10 mouse cellular contexts compared by ENCODE assay signal in genomic region chr7:100309216-100309615, GRCm38 (mm10). TPM values are rescaled to one million over a fixed set of nuclear protein-coding genes. Genes with fewer than 3 reads are reported as not detected.
A peak's percentile ranks its signal among the peaks of the same experiment; 100 is the strongest.
DNase-seq lines count a peak whose midpoint lies in the region; ATAC-seq and TF ChIP-seq lines count a peak whose summit lies in the region.
"Had no signal": no experiment of that assay in that cellular context is flagged by ENCODE, and none has a peak within 500 bp of the region (broad histone marks: within the 10 kb centered on the region; RNA-seq: fewer than 3 reads in every experiment).

No protein-coding gene starts in this region.

- TF ChIP-seq CTCF in midbrain, postnatal 0 days (IDR thresholded peaks at IDR 0.05), result no peak

- no peak overlapping the region for H3K4me3 ChIP-seq in forebrain, embryonic 11.5 days (ENCODE audit: low read depth, low read length)
- H3K4me3 ChIP-seq in forebrain, embryonic 10.5 days, result no peak overlapping the region
- no peak overlapping the region for H3K4me3 ChIP-seq in lung, embryonic 15.5 days
- H3K4me3 ChIP-seq in hindbrain, embryonic 12.5 days, result no peak overlapping the region
- no peak overlapping the region for H3K4me3 ChIP-seq in midbrain, postnatal 0 days (ENCODE audit: low read depth, low read length)

- 92% methylated on average over 1 of the region's 1 CpGs for WGBS in forebrain, embryonic 11.5 days
- 87% methylated on average over 1 of the region's 1 CpGs for WGBS in forebrain, embryonic 10.5 days
- WGBS in lung, embryonic 15.5 days, result 46% methylated on average over 1 of the region's 1 CpGs
- 44% methylated on average over 1 of the region's 1 CpGs for WGBS in hindbrain, embryonic 12.5 days
- 40% methylated on average over 1 of the region's 1 CpGs for whole genome bisulfite sequencing in midbrain, postnatal 0 days

- H3K27me3 ChIP-seq in forebrain, embryonic 11.5 days (ENCODE audit: control insufficient read depth, insufficient read depth, low read length), result no peaks in the 10 kb centered on the region
- H3K27me3 ChIP-seq in forebrain, embryonic 10.5 days (ENCODE audit: poor library complexity, severe bottlenecking), result no peaks in the 10 kb centered on the region
- H3K27me3 ChIP-seq in lung, embryonic 15.5 days, result no peaks in the 10 kb centered on the region
- no peaks in the 10 kb centered on the region for H3K27me3 ChIP-seq in hindbrain, embryonic 12.5 days
- H3K27me3 ChIP-seq in midbrain, postnatal 0 days (ENCODE audit: insufficient read depth, low read length), result no peaks in the 10 kb centered on the region

- H3K9ac ChIP-seq in forebrain, embryonic 11.5 days (ENCODE audit: low read length), result no peak overlapping the region
- H3K9ac ChIP-seq in lung, embryonic 15.5 days, result no peak overlapping the region
- H3K9ac ChIP-seq in hindbrain, embryonic 12.5 days, result no peak overlapping the region
- H3K9ac ChIP-seq in midbrain, postnatal 0 days (replicated peaks; ENCODE audit: low read length, poor library complexity, severe bottlenecking), result no peak overlapping the region

- DNase-seq in forebrain, embryonic 11.5 days (ENCODE audit: low spot score), result peak; percentile 14
- DNase-seq in forebrain, embryonic 10.5 days (ENCODE audit: extremely low spot score, low spot score), result no peak
- no peak for DNase-seq in lung, postnatal 4 days
- DNase-seq in midbrain, postnatal 0 days (ENCODE audit: low spot score), result peak; percentile 47
- DNase-seq in ovary, adult 18-20 months (ENCODE audit: low spot score), result no peak
- DNase-seq: kidney, postnatal 36 days; lung, adult 18-20 months had no signal

- H3K27ac ChIP-seq in forebrain, embryonic 11.5 days (ENCODE audit: low read depth, low read length), result no peak overlapping the region
- H3K27ac ChIP-seq in forebrain, embryonic 10.5 days, result no peak overlapping the region
- peak overlapping the region; percentile 43 for H3K27ac ChIP-seq in lung, embryonic 15.5 days
- H3K27ac ChIP-seq in hindbrain, embryonic 12.5 days, result peak overlapping the region; percentile 82
- H3K27ac ChIP-seq in midbrain, postnatal 0 days (ENCODE audit: low read depth, low read length), result peak overlapping the region; percentile 78; the same call in 1 of the 2 replicates

- no peaks in the 10 kb centered on the region for H3K36me3 ChIP-seq in forebrain, embryonic 11.5 days (ENCODE audit: control insufficient read depth, insufficient read depth, low read length)
- H3K36me3 ChIP-seq in forebrain, embryonic 10.5 days (replicated peaks), result no peaks in the 10 kb centered on the region
- peaks cover 12% of the 10 kb centered on the region for H3K36me3 ChIP-seq in lung, embryonic 15.5 days
- 0 out of 2 replicates have a peak, but pooled peaks cover 3% of the 10 kb centered on the region for H3K36me3 ChIP-seq in hindbrain, embryonic 12.5 days
- H3K36me3 ChIP-seq in midbrain, postnatal 0 days (ENCODE audit: insufficient read depth, low read length), result no peaks in the 10 kb centered on the region

- peaks cover 3% of the 10 kb centered on the region; the same call in 1 of the 2 replicates for H3K4me1 ChIP-seq in forebrain, embryonic 11.5 days (replicated peaks; ENCODE audit: control insufficient read depth, insufficient read depth, low read length)
- H3K4me1 ChIP-seq in forebrain, embryonic 10.5 days, result peaks cover 29% of the 10 kb centered on the region
- H3K4me1 ChIP-seq in lung, embryonic 15.5 days, result peaks cover 9% of the 10 kb centered on the region; the same call in 1 of the 2 replicates
- peaks cover 41% of the 10 kb centered on the region for H3K4me1 ChIP-seq in hindbrain, embryonic 12.5 days
- H3K4me1 ChIP-seq in midbrain, postnatal 0 days (ENCODE audit: insufficient read depth, low read length), result peaks cover 29% of the 10 kb centered on the region

- no peak overlapping the region for H3K4me2 ChIP-seq in forebrain, embryonic 11.5 days (ENCODE audit: low read depth, low read length, severe bottlenecking)
- no peak overlapping the region for H3K4me2 ChIP-seq in lung, embryonic 15.5 days
- no peak overlapping the region for H3K4me2 ChIP-seq in hindbrain, embryonic 12.5 days (replicated peaks)
- H3K4me2 ChIP-seq in midbrain, postnatal 0 days (ENCODE audit: low read depth, low read length, poor library complexity, severe bottlenecking), result no peak overlapping the region

- ATAC-seq in forebrain, embryonic 11.5 days (replicated peaks; ENCODE audit: low FRiP score), result no peak
- peak; percentile 65; the same call in 1 of the 2 replicates for ATAC-seq in lung, embryonic 15.5 days (ENCODE audit: borderline replicate concordance, extremely low read depth, low FRiP score, low TSS enrichment)
- 0 out of 2 replicates have a peak, but pooled peaks have one; percentile 35 for ATAC-seq in hindbrain, embryonic 12.5 days (ENCODE audit: low FRiP score)
- ATAC-seq in midbrain, postnatal 0 days (ENCODE audit: low FRiP score), result no peak
- ATAC-seq in activated CD4-positive, CD25-positive, alpha-beta regulatory T cell, adult 4 months, result no peak

- no peaks in the 10 kb centered on the region for H3K9me3 ChIP-seq in forebrain, embryonic 11.5 days (ENCODE audit: control insufficient read depth, low read length)
- H3K9me3 ChIP-seq in forebrain, embryonic 10.5 days, result no peaks in the 10 kb centered on the region
- H3K9me3 ChIP-seq in lung, embryonic 15.5 days, result no peaks in the 10 kb centered on the region
- no peaks in the 10 kb centered on the region for H3K9me3 ChIP-seq in hindbrain, embryonic 12.5 days (replicated peaks)
- H3K9me3 ChIP-seq in midbrain, postnatal 0 days (ENCODE audit: low read length), result no peaks in the 10 kb centered on the region

RNA-seq across cellular contexts. Expression of gene P4ha3, which starts 23.9 kb away (rescaled TPM):
- 5.6 and 6.8 TPM in 2 replicates for polyA plus RNA-seq in forebrain, embryonic 11.5 days (2014; fragmentation: Nextera tagmentation; extraction: Ambion mirVana)
- 0.27 and 0.81 TPM in 2 replicates for polyA plus RNA-seq in forebrain, embryonic 10.5 days (2016; fragmentation: Nextera tagmentation; extraction: Ambion mirVana)
- 14.6 and 16.4 TPM in 2 replicates for polyA plus RNA-seq in lung, embryonic 15.5 days (2015; fragmentation: Nextera tagmentation; extraction: Ambion mirVana)
- 12.6 and 13.2 TPM in 2 replicates for polyA plus RNA-seq in hindbrain, embryonic 12.5 days (2016; fragmentation: Nextera tagmentation; extraction: Ambion mirVana)
- 6.4 and 7.7 TPM in 2 replicates for total RNA-seq in midbrain, postnatal 0 days (2014; rRNA removed)
- 2.6 and 3.9 TPM in 2 replicates for polyA plus RNA-seq in midbrain, postnatal 0 days (2015; fragmentation: Nextera tagmentation; extraction: Ambion mirVana)
- polyA plus RNA-seq in activated CD4-positive, CD25-positive, alpha-beta regulatory T cell, adult 4 months (2017; shearing (Covaris generic)), result under 1 TPM in 1 of 2 experiments, not detected in 1; 0.26 TPM

Comparison
In these comparisons a context has a peak if more than half of its experiments do, and no peak if none do; other contexts are left out.
1. DNase-seq: peak in forebrain, embryonic 11.5 days (single experiment) and midbrain, postnatal 0 days (single experiment); none in forebrain, embryonic 10.5 days (single experiment), lung, postnatal 4 days (0 of 2) and ovary, adult 18-20 months (single experiment).
2. ATAC-seq: peak in lung, embryonic 15.5 days (single experiment) and hindbrain, embryonic 12.5 days (single experiment); none in forebrain, embryonic 11.5 days (single experiment), midbrain, postnatal 0 days (single experiment) and activated CD4-positive, CD25-positive, alpha-beta regulatory T cell, adult 4 months (single experiment).
3. H3K27ac ChIP-seq: peak in lung, embryonic 15.5 days (single experiment), hindbrain, embryonic 12.5 days (single experiment) and midbrain, postnatal 0 days (single experiment); none in forebrain, embryonic 11.5 days (single experiment) and forebrain, embryonic 10.5 days (single experiment).